In the genomic region with DNA sequence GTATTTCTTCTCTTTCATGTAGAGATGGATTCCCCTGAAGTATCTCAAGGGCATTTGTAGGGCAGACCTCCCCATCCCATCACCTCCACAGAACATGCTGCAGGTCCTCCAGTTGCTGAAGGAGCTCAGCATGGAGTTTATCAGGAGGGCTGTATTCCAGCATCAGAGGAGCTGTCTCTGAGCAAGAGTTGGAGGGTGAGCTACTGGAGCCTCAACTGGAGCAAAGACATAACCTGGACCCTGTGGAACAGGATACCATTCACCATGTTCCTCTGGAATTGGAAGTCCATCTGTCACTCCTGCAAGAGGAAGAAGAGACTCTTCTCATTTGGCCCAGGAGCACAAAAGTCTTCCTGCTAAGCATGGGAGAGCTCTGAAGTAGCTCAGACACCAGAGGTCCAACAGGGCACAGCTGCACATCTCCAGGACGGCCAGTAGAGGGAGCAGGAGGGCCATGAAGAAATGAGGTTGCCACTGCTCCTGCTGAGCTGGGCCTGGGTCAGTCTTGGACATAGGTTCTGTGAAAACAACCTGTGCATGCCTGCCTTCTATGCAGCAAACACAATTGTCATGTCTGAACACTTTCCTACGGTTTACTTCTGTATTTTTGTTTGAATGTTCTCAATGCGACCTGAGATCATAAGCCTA, we compare ENCODE assay signal across 9 mouse cellular contexts. TPM values are rescaled to one million over a fixed set of nuclear protein-coding genes. Genes with fewer than 3 reads are reported as not detected.
DNase-seq lines count a peak whose midpoint lies in the region; ATAC-seq lines count a peak whose summit lies in the region.
"Had no signal": no experiment of that assay in that cellular context is flagged by ENCODE, and none has a peak within 500 bp of the region (broad histone marks: within the 10 kb centered on the region; RNA-seq: fewer than 3 reads in every experiment).

No protein-coding gene starts in this region.

- WGBS in hindbrain, embryonic 15.5 days = 25% methylated on average over 3 of the region's 3 CpGs

- DNase-seq in T-cell, adult 2 months (ENCODE audit: low spot score) = peak; percentile 67
- peak; percentile 91 for DNase-seq in cerebellum, postnatal 10 days
- peak; percentile 71 to 74 for DNase-seq in frontal cortex, postnatal 36 days (ENCODE audit: low spot score in 2 of 2)
- peak; percentile 65 to 79 for DNase-seq in layer of hippocampus, postnatal 14 days (ENCODE audit: low spot score in 2 of 2)
- DNase-seq in lung, postnatal 4 days = peak; percentile 66 to 86
- DNase-seq in retina, postnatal 7 days (ENCODE audit: low read depth, low spot score) = peak; percentile 71
- DNase-seq in thymus, postnatal 4 days = peak; percentile 83

- H3K27me3 ChIP-seq in hindbrain, embryonic 15.5 days = no peaks in the 10 kb centered on the region
- H3K27me3 ChIP-seq: megakaryocyte, embryonic 14.5 days had no signal

- H3K4me3 ChIP-seq in hindbrain, embryonic 15.5 days = no peak overlapping the region

- no peaks in the 10 kb centered on the region for H3K9me3 ChIP-seq in hindbrain, embryonic 15.5 days
- H3K9me3 ChIP-seq: megakaryocyte, embryonic 14.5 days had no signal

- H3K36me3 ChIP-seq in hindbrain, embryonic 15.5 days = no peaks in the 10 kb centered on the region

- peak; percentile 79; the same call in 1 of the 2 replicates for ATAC-seq in hindbrain, embryonic 15.5 days (ENCODE audit: low FRiP score, low read depth)

- H3K4me1 ChIP-seq in hindbrain, embryonic 15.5 days (replicated peaks) = no peaks in the 10 kb centered on the region

- H3K27ac ChIP-seq in hindbrain, embryonic 15.5 days (replicated peaks) = no peak overlapping the region

- H3K4me2 ChIP-seq in hindbrain, embryonic 15.5 days = no peak overlapping the region

- no peak overlapping the region for H3K9ac ChIP-seq in hindbrain, embryonic 15.5 days

RNA-seq across cellular contexts. Expression of a gene that starts 5.2 kb away (rescaled TPM):
- polyA plus RNA-seq in hindbrain, embryonic 15.5 days (2015; fragmentation: Nextera tagmentation; extraction: Ambion mirVana) = not detected in 2 replicates
- total RNA-seq in layer of hippocampus, postnatal 14 days (2021) = not detected

RNA-seq across cellular contexts. Expression of a gene that starts 12.6 kb away (rescaled TPM):
- not detected in 2 replicates for polyA plus RNA-seq in hindbrain, embryonic 15.5 days (2015; fragmentation: Nextera tagmentation; extraction: Ambion mirVana)
- not detected for total RNA-seq in layer of hippocampus, postnatal 14 days (2021)

RNA-seq across cellular contexts. Expression of a gene that starts 19.6 kb away (rescaled TPM):
- polyA plus RNA-seq in hindbrain, embryonic 15.5 days (2015; fragmentation: Nextera tagmentation; extraction: Ambion mirVana) = not detected in 2 replicates
- not detected for total RNA-seq in layer of hippocampus, postnatal 14 days (2021)

RNA-seq across cellular contexts. Expression of a gene that starts 25.2 kb away (rescaled TPM):
- polyA plus RNA-seq in hindbrain, embryonic 15.5 days (2015; fragmentation: Nextera tagmentation; extraction: Ambion mirVana) = 1.2 and 1.8 TPM in 2 replicates
- 1 to 10 TPM; 1.1 to 2.1 TPM for total RNA-seq in layer of hippocampus, postnatal 14 days (2021)

RNA-seq across cellular contexts. Expression of a gene that starts 25.9 kb away (rescaled TPM):
- polyA plus RNA-seq in hindbrain, embryonic 15.5 days (2015; fragmentation: Nextera tagmentation; extraction: Ambion mirVana) = 100 and 103 TPM in 2 replicates
- 100 to 1,000 TPM; 105 to 106 TPM for total RNA-seq in layer of hippocampus, postnatal 14 days (2021)
